Mouse (Mus musculus) midbrain, embryonic 15.5 days (tissue): ENCODE data around the gene Sim1. TPM values are rescaled to one million over a fixed set of nuclear protein-coding genes. Genes with fewer than 3 reads are reported as not detected.

Experiments used
- ATAC-seq: fragments of 200-750 bp; cut with Nextera tagmentation; replicated peaks from 2 replicates; pipeline ENCODE4 v1.8.0; 2017; ENCODE audit warnings: moderate TSS enrichment
- H3K27ac ChIP-seq: fragments of 300-500 bp; sonication (generic); 2 replicates; pipeline ENCODE4 v1.5.1; 2015; ENCODE audit warnings: mild to moderate bottlenecking, inconsistent platforms
- H3K27me3 ChIP-seq: fragments of 300-500 bp; sonication (generic); replicated peaks from 2 replicates; pipeline ENCODE4 v1.6.1; 2015; ENCODE audit warnings: inconsistent platforms
- H3K36me3 ChIP-seq: fragments of 300-500 bp; sonication (generic); replicated peaks from 2 replicates; pipeline ENCODE4 v1.6.1; 2015; ENCODE audit warnings: inconsistent platforms
- H3K4me1 ChIP-seq: fragments of 300-500 bp; sonication (generic); 2 replicates; pipeline ENCODE4 v1.6.1; 2015; ENCODE audit warnings: inconsistent platforms
- H3K4me2 ChIP-seq: fragments of 300-500 bp; sonication (generic); 2 replicates; pipeline ENCODE4 v1.6.1; 2015; ENCODE audit warnings: inconsistent platforms, mild to moderate bottlenecking, moderate library complexity
- H3K4me3 ChIP-seq: fragments of 300-500 bp; sonication (generic); 2 replicates; pipeline ENCODE4 v1.5.1; 2015; ENCODE audit warnings: mild to moderate bottlenecking, inconsistent platforms
- H3K9ac ChIP-seq: fragments of 300-500 bp; sonication (generic); 2 replicates; pipeline ENCODE4 v1.6.1; 2015; ENCODE audit warnings: mild to moderate bottlenecking, inconsistent platforms
- H3K9me3 ChIP-seq: fragments of 300-500 bp; sonication (generic); 2 replicates; pipeline ENCODE4 v1.6.1; 2016; ENCODE audit warnings: inconsistent platforms
- WGBS: fragments of 180-500 bp; shearing (Covaris S2); methylation state at CpG from one replicate; pipeline ENCODE4 v1.1.7; 2015; ENCODE audit warnings: mixed read lengths; 5-methylcytosine and 5-hydroxymethylcytosine counted together
- polyA plus RNA-seq: library from polyadenylated mRNA; unstranded; fragments of >200 nt; fragmentation: Nextera tagmentation; extraction: Ambion mirVana; gene quantifications from 2 replicates; pipeline ENCODE4 v1.2.1, GENCODE M21; 2015

Gene Sim1
- polyA plus RNA-seq, 1 experiment from 2014 or later, result 3.8 TPM

GRCm38 (mm10) chr10:50903846-50904763 is 9.6 kb downstream of the Sim1 start:
- 4% methylated on average over 26 of the region's 26 CpGs for WGBS
- H3K4me2 ChIP-seq, result no peak overlapping the region

GRCm38 (mm10) chr10:50904764-50905701 is 10.5 kb downstream of the Sim1 start:
- H3K36me3 ChIP-seq, result no peaks in the 10 kb centered on the region
- no peak overlapping the region for H3K27ac ChIP-seq
- WGBS, result 3% methylated on average over 29 of the region's 29 CpGs
- H3K4me3 ChIP-seq, result no peak overlapping the region
- H3K27me3 ChIP-seq, result peaks cover 88% of the 10 kb centered on the region
- ATAC-seq, result no peak; the same call in 1 of the 2 replicates
- H3K9ac ChIP-seq, result no peak overlapping the region
- no peak overlapping the region for H3K4me2 ChIP-seq
- no peaks in the 10 kb centered on the region for H3K9me3 ChIP-seq
- H3K4me1 ChIP-seq, result peaks cover 8% of the 10 kb centered on the region; the same call in 1 of the 2 replicates

More at GRCm38 (mm10) chr10:50903846-50904763, 9.6 kb downstream of the Sim1 start:
- no peak overlapping the region for H3K27ac ChIP-seq
- peaks cover 80% of the 10 kb centered on the region for H3K27me3 ChIP-seq
- H3K9ac ChIP-seq, result no peak overlapping the region
- H3K9me3 ChIP-seq, result no peaks in the 10 kb centered on the region
- peaks cover 8% of the 10 kb centered on the region; the same call in 1 of the 2 replicates for H3K4me1 ChIP-seq
- no peaks in the 10 kb centered on the region for H3K36me3 ChIP-seq
- no peak overlapping the region for H3K4me3 ChIP-seq
- no peak for ATAC-seq

GRCm38 (mm10) chr10:50910400-50910799 is 15.8 kb downstream of the Sim1 start:
- peaks cover 73% of the 10 kb centered on the region for H3K27me3 ChIP-seq
- 0 out of 2 replicates have a peak overlapping the region, but pooled peaks have one; percentile 3 for H3K4me3 ChIP-seq
- peak; percentile 69 for ATAC-seq
- no peaks in the 10 kb centered on the region for H3K36me3 ChIP-seq
- 2% methylated on average over 16 of the region's 16 CpGs for WGBS
- H3K4me1 ChIP-seq, result peaks cover 10% of the 10 kb centered on the region
- no peak overlapping the region for H3K27ac ChIP-seq
- H3K9ac ChIP-seq, result no peak overlapping the region
- H3K4me2 ChIP-seq, result peak overlapping the region; percentile 46
- H3K9me3 ChIP-seq, result peaks cover 3% of the 10 kb centered on the region; the same call in 1 of the 2 replicates

GRCm38 (mm10) chr10:50910861-50911410 is 16.4 kb downstream of the Sim1 start:
- no peak overlapping the region for H3K9ac ChIP-seq
- WGBS, result 3% methylated on average over 12 of the region's 12 CpGs
- H3K4me2 ChIP-seq, result peak overlapping the region; percentile 46
- H3K27me3 ChIP-seq, result peaks cover 68% of the 10 kb centered on the region
- peaks cover 3% of the 10 kb centered on the region; the same call in 1 of the 2 replicates for H3K9me3 ChIP-seq
- H3K36me3 ChIP-seq, result no peaks in the 10 kb centered on the region
- no peak overlapping the region for H3K27ac ChIP-seq
- ATAC-seq, result peak; percentile 84
- H3K4me1 ChIP-seq, result peaks cover 10% of the 10 kb centered on the region
- 0 out of 2 replicates have a peak overlapping the region, but pooled peaks have one; percentile 3 for H3K4me3 ChIP-seq

- no peak for ATAC-seq
- Histone ChIP-seq H3K9me3 (peaks cover 3% of the 10 kb centered on the region; the same call in 1 of the 2 replicates), H3K27me3 (peaks cover 22% of the 10 kb centered on the region), H3K4me2 (no peak overlapping the region), H3K4me1 (peaks cover 5% of the 10 kb centered on the region; the same call in 1 of the 2 replicates), H3K27ac (no peak overlapping the region), H3K4me3 (no peak overlapping the region), H3K9ac (no peak overlapping the region), H3K36me3 (no peaks in the 10 kb centered on the region)
- WGBS, result 49% methylated on average over 2 of the region's 2 CpGs
Measured at GRCm38 (mm10) chr10:50915607-50916006, 21.1 kb downstream of the Sim1 start.

- Histone ChIP-seq H3K4me2 (no peak overlapping the region), H3K27ac (no peak overlapping the region), H3K9ac (no peak overlapping the region), H3K4me1 (no peaks in the 10 kb centered on the region), H3K36me3 (no peaks in the 10 kb centered on the region), H3K27me3 (no peaks in the 10 kb centered on the region), H3K9me3 (no peaks in the 10 kb centered on the region), H3K4me3 (no peak overlapping the region)
- ATAC-seq, result no peak
- 31% methylated on average over 5 of the region's 5 CpGs for WGBS
Measured at GRCm38 (mm10) chr10:50929281-50929680, 34.7 kb downstream of the Sim1 start.

- no peak overlapping the region for H3K4me2 ChIP-seq
- no peaks in the 10 kb centered on the region for H3K36me3 ChIP-seq
- no peak for ATAC-seq
- no peak overlapping the region for H3K9ac ChIP-seq
- H3K9me3 ChIP-seq, result no peaks in the 10 kb centered on the region
- H3K27me3 ChIP-seq, result no peaks in the 10 kb centered on the region
- no peaks in the 10 kb centered on the region for H3K4me1 ChIP-seq
- no peak overlapping the region for H3K4me3 ChIP-seq
- no peak overlapping the region for H3K27ac ChIP-seq
Measured at GRCm38 (mm10) chr10:50935673-50936072, 41.1 kb downstream of the Sim1 start.

- no peaks in the 10 kb centered on the region for H3K27me3 ChIP-seq
- no peaks in the 10 kb centered on the region for H3K4me1 ChIP-seq
- H3K4me3 ChIP-seq, result no peak overlapping the region
- no peaks in the 10 kb centered on the region for H3K36me3 ChIP-seq
- WGBS, result 68% methylated on average over 1 of the region's 1 CpGs
- ATAC-seq, result no peak
- H3K9me3 ChIP-seq, result no peaks in the 10 kb centered on the region
- no peak overlapping the region for H3K4me2 ChIP-seq
- no peak overlapping the region for H3K27ac ChIP-seq
- no peak overlapping the region for H3K9ac ChIP-seq
Measured at GRCm38 (mm10) chr10:50973625-50974024, 79.1 kb downstream of the Sim1 start.

GRCm38 (mm10) chr10:50981849-50982248 is 87.3 kb downstream of the Sim1 start:
- ATAC-seq, result no peak
- no peak overlapping the region for H3K4me3 ChIP-seq
- no peak overlapping the region for H3K4me2 ChIP-seq
- H3K27me3 ChIP-seq, result no peaks in the 10 kb centered on the region
- no peak overlapping the region for H3K27ac ChIP-seq
- H3K9me3 ChIP-seq, result no peaks in the 10 kb centered on the region
- H3K36me3 ChIP-seq, result no peaks in the 10 kb centered on the region
- no peak overlapping the region for H3K9ac ChIP-seq
- WGBS, result 79% methylated on average over 3 of the region's 3 CpGs
- no peaks in the 10 kb centered on the region for H3K4me1 ChIP-seq

- no peak for ATAC-seq
- Histone ChIP-seq H3K4me2 (no peak overlapping the region), H3K4me3 (no peak overlapping the region), H3K4me1 (no peaks in the 10 kb centered on the region), H3K36me3 (no peaks in the 10 kb centered on the region), H3K9me3 (no peaks in the 10 kb centered on the region), H3K27me3 (no peaks in the 10 kb centered on the region), H3K9ac (no peak overlapping the region), H3K27ac (no peak overlapping the region)
- 91% methylated on average over 4 of the region's 4 CpGs for WGBS
Measured at GRCm38 (mm10) chr10:50983620-50984019, 89.1 kb downstream of the Sim1 start.

- WGBS, result 16% methylated on average over 3 of the region's 3 CpGs
- H3K9ac ChIP-seq, result no peak overlapping the region
- H3K27me3 ChIP-seq, result peaks cover 11% of the 10 kb centered on the region
- peaks cover 14% of the 10 kb centered on the region; the same call in 1 of the 2 replicates for H3K4me1 ChIP-seq
- H3K4me2 ChIP-seq, result no peak overlapping the region
- ATAC-seq, result peak; percentile 73
- no peak overlapping the region for H3K4me3 ChIP-seq
- H3K27ac ChIP-seq, result no peak overlapping the region
- no peaks in the 10 kb centered on the region for H3K9me3 ChIP-seq
- no peaks in the 10 kb centered on the region for H3K36me3 ChIP-seq
Measured at GRCm38 (mm10) chr10:51007798-51008197, 113.2 kb downstream of the Sim1 start.
